Mouse (Mus musculus): Measurements from ENCODE around the gene Olfr1415.
"Not testable (repeated sequence)": the region's sequence is repeated elsewhere in the genome, so short reads cannot be mapped to it uniquely, and the experiment has no call there.

Olfr1415 gene

GRCm38 (mm10) chr1:92496001-92496400, at the start of gene Olfr1415:
Olfr1415 (minus strand) TSS chr1:92496101.
- in situ Hi-C loops (cut with MboI, MseI) = no loop called here

GRCm38 (mm10) chr1:92539071-92539470, 43.2 kb upstream of the Olfr1415 start:
- in situ Hi-C loops (cut with MboI, MseI) = no loop called here

GRCm38 (mm10) chr1:92536972-92537371, 41.1 kb upstream of the Olfr1415 start:
- in situ Hi-C loops (cut with MboI, MseI) = no loop called here

- in situ Hi-C loops (cut with MboI, MseI) = loop anchor here (5.0 kb wide), 1 partner anchor 84 kb away; the partner anchor contains the start of gene Olfr1410
Observed at GRCm38 (mm10) chr1:92523764-92524163, 27.9 kb upstream of the Olfr1415 start.

GRCm38 (mm10) chr1:92521376-92521775, 25.5 kb upstream of the Olfr1415 start:
- in situ Hi-C loops (cut with MboI, MseI) = loop anchor here (5.0 kb wide), 1 partner anchor 86 kb away; the partner anchor contains the start of gene Olfr1410

- in situ Hi-C loops (cut with MboI, MseI) = no loop called here
Observed at GRCm38 (mm10) chr1:92519046-92519445, 23.1 kb upstream of the Olfr1415 start.

- in situ Hi-C loops (cut with MboI, MseI) = no loop called here
Observed at GRCm38 (mm10) chr1:92518561-92518960, 22.7 kb upstream of the Olfr1415 start, which contains the start of gene Olfr1414. Olfr1414 (minus strand) TSS chr1:92518661.

- in situ Hi-C loops (cut with MboI, MseI) = no loop called here
Observed at GRCm38 (mm10) chr1:92515390-92515789, 19.5 kb upstream of the Olfr1415 start.

- in situ Hi-C loops (cut with MboI, MseI) = not testable (repeated sequence)
Observed at GRCm38 (mm10) chr1:92511646-92512045, 15.7 kb upstream of the Olfr1415 start.

- in situ Hi-C loops (cut with MboI, MseI) = no loop called here
Observed at GRCm38 (mm10) chr1:92485013-92485412, 10.9 kb downstream of the Olfr1415 start, which contains the start of gene Olfr1416. Olfr1416 (minus strand) TSS chr1:92485113.

GRCm38 (mm10) chr1:92474066-92474578, 21.8 kb downstream of the Olfr1415 start:
- in situ Hi-C loops (cut with MboI, MseI) = no loop called here

GRCm38 (mm10) chr1:92473165-92474041, 22.5 kb downstream of the Olfr1415 start, which contains the start of gene Ndufa10:
Ndufa10 (minus strand) TSS chr1:92473860.
- in situ Hi-C loops (cut with MboI, MseI) = no loop called here

- in situ Hi-C loops (cut with MboI, MseI) = loop anchor here (10.0 kb wide), 1 partner anchor 1094 kb away; no protein-coding TSS in a partner anchor
Observed at GRCm38 (mm10) chr1:92468891-92469290, 27.0 kb downstream of the Olfr1415 start.

GRCm38 (mm10) chr1:92458416-92458815, 37.5 kb downstream of the Olfr1415 start:
- in situ Hi-C loops (cut with MboI, MseI) = loop anchor here (10.0 kb wide), 1 partner anchor 534 kb away; no protein-coding TSS in a partner anchor

- in situ Hi-C loops (cut with MboI, MseI) = loop anchor here (10.0 kb wide), 1 partner anchor 533 kb away; no protein-coding TSS in a partner anchor
Observed at GRCm38 (mm10) chr1:92457758-92458157, 38.1 kb downstream of the Olfr1415 start.

GRCm38 (mm10) chr1:92453751-92454445, 42.0 kb downstream of the Olfr1415 start:
- in situ Hi-C loops (cut with MboI, MseI) = loop anchor here (10.0 kb wide), 1 partner anchor 529 kb away; no protein-coding TSS in a partner anchor

GRCm38 (mm10) chr1:92448293-92448692, 47.6 kb downstream of the Olfr1415 start:
- in situ Hi-C loops (cut with MboI, MseI) = no loop called here

- in situ Hi-C loops (cut with MboI, MseI) = no loop called here
Observed at GRCm38 (mm10) chr1:92441453-92442063, 54.3 kb downstream of the Olfr1415 start.

GRCm38 (mm10) chr1:92440066-92440750, 55.7 kb downstream of the Olfr1415 start:
- in situ Hi-C loops (cut with MboI, MseI) = no loop called here

Measured in regulatory T cell (primary cell).